Mouse (Mus musculus) MEL (cell line): ENCODE results near the gene March5. TPM values are rescaled to one million over a fixed set of nuclear protein-coding genes. Genes with fewer than 3 reads are reported as not detected.

ENCODE experiments used
- DNase-seq: peaks from one replicate; pipeline ENCODE4 v3.0.0; 2011; ENCODE audit warnings: low read depth, low spot score
- H3K27ac ChIP-seq: 2 replicates; pipeline ENCODE4 v1.5.1; 2012; ENCODE audit warnings: low read depth, mild to moderate bottlenecking, control low read depth, low read length, moderate library complexity; ENCODE audit not compliant: control insufficient read depth
- H3K27me3 ChIP-seq, 2 experiments: fragments of 150-350 bp in 1 of 2; sonication (generic) in 1 of 2; 2 replicates each; pipeline ENCODE4 v1.6.1; 2012; ENCODE audit warnings: low read length in 2 of 2, mild to moderate bottlenecking in 2 of 2, improper control_type of control experiment in 1 of 2, moderate library complexity in 1 of 2; ENCODE audit not compliant: insufficient read depth in 2 of 2, control insufficient read depth in 1 of 2
- H3K36me3 ChIP-seq, 2 experiments: 2 replicates each; pipeline ENCODE4 v1.6.1; 2012 to 2014; ENCODE audit warnings: low read length in 2 of 2, improper control_type of control experiment in 1 of 2, inconsistent platforms in 1 of 2, mild to moderate bottlenecking in 1 of 2; ENCODE audit not compliant: insufficient read depth in 2 of 2, control insufficient read depth in 1 of 2
- H3K4me1 ChIP-seq, 2 experiments: fragments of 150-350 bp in 1 of 2; sonication (generic) in 1 of 2; 2 replicates each; pipeline ENCODE4 v1.6.1; 2012; ENCODE audit warnings: low read length in 2 of 2, improper control_type of control experiment in 1 of 2, mild to moderate bottlenecking in 1 of 2; ENCODE audit not compliant: insufficient read depth in 2 of 2, control insufficient read depth in 1 of 2
- H3K4me3 ChIP-seq, 2 experiments: fragments of 150-350 bp in 1 of 2; sonication (generic) in 1 of 2; 2 replicates each; pipeline ENCODE4 v1.5.1; 2012; ENCODE audit warnings: low read depth in 2 of 2, low read length in 2 of 2, mild to moderate bottlenecking in 2 of 2, moderate library complexity in 2 of 2, control low read depth in 1 of 2, improper control_type of control experiment in 1 of 2; ENCODE audit not compliant: control insufficient read depth in 1 of 2, insufficient read depth in 1 of 2
- H3K79me2 ChIP-seq: 2 replicates; pipeline ENCODE4 v1.6.1; 2012; ENCODE audit warnings: mild to moderate bottlenecking, low read length, moderate library complexity; ENCODE audit not compliant: control insufficient read depth, poor library complexity, insufficient read depth
- H3K9ac ChIP-seq: 2 replicates; pipeline ENCODE4 v1.6.1; 2012; ENCODE audit warnings: low read depth, mild to moderate bottlenecking, control low read depth, low read length, moderate library complexity; ENCODE audit not compliant: control insufficient read depth, poor library complexity, severe bottlenecking
- H3K9me3 ChIP-seq: fragments of 150-350 bp; sonication (generic); replicated peaks from 2 replicates; pipeline ENCODE4 v1.6.1; 2012; ENCODE audit warnings: mild to moderate bottlenecking, low read length, improper control_type of control experiment, moderate library complexity; ENCODE audit not compliant: insufficient read depth
- BHLHE40 ChIP-seq: IDR thresholded peaks from 2 replicates; pipeline ENCODE4 v1.6.1; 2012; ENCODE audit warnings: low read depth, mild to moderate bottlenecking, inconsistent platforms, low read length, improper control_type of control experiment, borderline replicate concordance
- CHD2 ChIP-seq: IDR thresholded peaks from 2 replicates; pipeline ENCODE4 v1.6.1; 2011; ENCODE audit warnings: low read length, improper control_type of control experiment
- E2F4 ChIP-seq: IDR thresholded peaks from 2 replicates; pipeline ENCODE4 v1.6.1; 2011; ENCODE audit warnings: low read depth, low read length, improper control_type of control experiment, borderline replicate concordance
- ELF1 ChIP-seq: IDR thresholded peaks from 2 replicates; pipeline ENCODE4 v1.6.1; 2014; ENCODE audit warnings: low read depth, mild to moderate bottlenecking, inconsistent platforms, low read length, improper control_type of control experiment, moderate library complexity
- EP300 ChIP-seq, 2 experiments: IDR thresholded peaks; 2 replicates each; pipeline ENCODE4 v1.6.1; 2011; ENCODE audit warnings: improper control_type of control experiment in 2 of 2, low read length in 2 of 2, low read depth in 1 of 2, mild to moderate bottlenecking in 1 of 2
- MYB ChIP-seq: IDR thresholded peaks from 2 replicates; pipeline ENCODE4 v1.6.1; 2011; ENCODE audit warnings: mild to moderate bottlenecking, low read depth, low read length, improper control_type of control experiment
- MYC ChIP-seq: IDR thresholded peaks from 2 replicates; pipeline ENCODE4 v1.6.1; 2011; ENCODE audit warnings: low read depth, mild to moderate bottlenecking, low read length, improper control_type of control experiment, moderate library complexity
- NELFE ChIP-seq: IDR thresholded peaks from 2 replicates; pipeline ENCODE4 v1.6.1; 2011; ENCODE audit warnings: low read depth, low read length, improper control_type of control experiment
- NRF1 ChIP-seq: IDR thresholded peaks from 2 replicates; pipeline ENCODE4 v1.6.1; 2014; ENCODE audit warnings: low read depth, mild to moderate bottlenecking, inconsistent platforms, low read length, improper control_type of control experiment, moderate library complexity; ENCODE audit not compliant: poor library complexity, insufficient read depth, severe bottlenecking
- TAL1 ChIP-seq: IDR thresholded peaks from 2 replicates; pipeline ENCODE4 v1.6.1; 2012; ENCODE audit warnings: mild to moderate bottlenecking, inconsistent platforms, low read length, moderate library complexity, mixed read lengths
- ZKSCAN1 ChIP-seq: IDR thresholded peaks from 2 replicates; pipeline ENCODE4 v1.6.1; 2012; ENCODE audit warnings: low read depth, mild to moderate bottlenecking, inconsistent platforms, low read length, improper control_type of control experiment, moderate library complexity
- ZNF384 ChIP-seq: IDR thresholded peaks from 2 replicates; pipeline ENCODE4 v1.6.1; 2012; ENCODE audit warnings: low read depth, mild to moderate bottlenecking, inconsistent platforms, low read length, improper control_type of control experiment
- polyA plus RNA-seq, 2 experiments: library from polyadenylated mRNA; stranded (reverse) in 1 of 2; unstranded in 1 of 2; fragments of >175 nt in 1 of 2; fragments of >200 nt in 1 of 2; gene quantifications; 2 replicates each; pipeline versions ENCODE4 v1.2.1 to v1.2.4; 2012; ENCODE audit warnings: low replicate concordance in 2 of 2, low read depth in 1 of 2; ENCODE audit not compliant: insufficient read length in 2 of 2, insufficient read depth in 1 of 2, missing spikeins in 1 of 2
- total RNA-seq: library from RNA; depleted of rRNA; stranded (reverse); fragments of 300-350 nt; gene quantifications from 2 replicates; pipeline ENCODE4 v1.2.3, GENCODE M21; 2012

The March5 gene
- total and polyA plus RNA-seq, 3 experiments, result 68.5 to 83.5 TPM; not detected in 1

- TF ChIP-seq MYB, result no peak
- TF ChIP-seq BHLHE40, result no peak
- TF ChIP-seq ELF1, result no peak
- TF ChIP-seq TAL1, result no peak
- H3K27ac ChIP-seq, result no peak overlapping the region
- H3K79me2 ChIP-seq, result no peaks in the 10 kb centered on the region
- DNase-seq, result no peak
- H3K4me3 ChIP-seq, result no peak overlapping the region
- peaks cover 0 to 25% of the 10 kb centered on the region in 2 experiments; a peak in 2 of 4 replicates for H3K36me3 ChIP-seq
- peaks cover 26% of the 10 kb centered on the region in 2 experiments for H3K4me1 ChIP-seq
- H3K27me3 ChIP-seq, result no peaks in the 10 kb centered on the region
- H3K9ac ChIP-seq, result no peak overlapping the region
- no peaks in the 10 kb centered on the region for H3K9me3 ChIP-seq
These were observed 26.5 kb downstream of the March5 start for GRCm38 (mm10) chr19:37233561-37234539.

- H3K4me3 ChIP-seq, result no peak overlapping the region
These were observed 28.5 kb downstream of the March5 start for GRCm38 (mm10) chr19:37235818-37236217.

GRCm38 (mm10) chr19:37237306-37237705 lies 30.0 kb downstream of the March5 start:
- no peaks in the 10 kb centered on the region for H3K27me3 ChIP-seq
- no peaks in the 10 kb centered on the region for H3K79me2 ChIP-seq
- H3K4me3 ChIP-seq, result peak overlapping the region; percentile 3 to 56; a peak in 3 of 4 replicates
- peak overlapping the region; percentile 38 for H3K9ac ChIP-seq
- peak; percentile 80 for DNase-seq
- H3K27ac ChIP-seq, result peak overlapping the region; percentile 81
- peaks cover 23 to 30% of the 10 kb centered on the region in 2 experiments for H3K4me1 ChIP-seq
- TF ChIP-seq ZNF384 (no peak), MYC (no peak), NRF1 (peak; percentile 65), ZKSCAN1 (no peak), CHD2 (no peak), E2F4 (no peak)
- peaks cover 0 to 27% of the 10 kb centered on the region in 2 experiments; a peak in 2 of 4 replicates for H3K36me3 ChIP-seq
- no peaks in the 10 kb centered on the region for H3K9me3 ChIP-seq

More at GRCm38 (mm10) chr19:37235818-37236217, 28.5 kb downstream of the March5 start:
- Histone ChIP-seq H3K79me2 (no peaks in the 10 kb centered on the region), H3K27me3 (no peaks in the 10 kb centered on the region), H3K36me3 (peaks cover 0 to 27% of the 10 kb centered on the region in 2 experiments; a peak in 2 of 4 replicates), H3K9me3 (no peaks in the 10 kb centered on the region), H3K27ac (no peak overlapping the region), H3K4me1 (peaks cover 26 to 30% of the 10 kb centered on the region in 2 experiments), H3K9ac (no peak overlapping the region)
- no peak for DNase-seq
- TF ChIP-seq EP300 (IDR thresholded peaks at IDR 0.05; ENCODE audit: low read depth in 1 of 2, low read length in 2 of 2) (peak in 1 of 2 experiments; percentile 40; a peak in 2 of 4 replicates), NELFE (no peak)
